Mouse (Mus musculus): ENCODE data around the gene Sap30bp. TPM values are rescaled to one million over a fixed set of nuclear protein-coding genes. Genes with fewer than 3 reads are reported as not detected.
A peak's percentile ranks its signal among the peaks of the same experiment; 100 is the strongest.

Gene Sap30bp
- total and polyA plus RNA-seq, 3 experiments, result 72.2 to 275 (median 167) TPM

DNA sequence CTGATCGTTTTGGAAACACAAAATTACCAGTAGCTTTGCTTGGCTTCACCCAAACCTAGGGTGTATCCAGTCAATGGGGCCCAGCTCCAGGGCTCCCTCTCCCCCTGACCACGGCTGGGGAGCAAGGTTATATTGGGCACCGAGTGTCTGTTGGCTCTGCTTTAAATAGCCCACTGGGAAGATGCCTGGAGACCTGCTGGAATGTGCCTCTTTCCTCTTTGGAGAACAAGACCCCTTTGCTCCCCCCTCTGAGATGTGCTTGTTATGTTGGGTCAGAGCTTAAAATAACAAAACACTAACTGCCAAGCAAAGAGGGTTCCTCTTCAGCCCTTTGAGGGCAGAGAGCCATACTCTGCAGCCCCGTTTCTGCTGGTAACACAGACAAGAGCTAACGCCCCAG, 30.9 kb upstream of the Sap30bp start:
- in situ Hi-C loops (cut with MboI; ENCODE audit: low pct_ligation_motif_present, low pct_unique_long_range_greater_than_20kb, low sequenced_read_pairs), result no loop called here
- Histone ChIP-seq H3K27me3 (replicated peaks) (no peaks in the 10 kb centered on the region), H3K4me1 (ENCODE audit: control insufficient read depth in 1 of 2, insufficient read depth in 2 of 2) (peaks cover 31 to 97% of the 10 kb centered on the region in 2 experiments), H3K9ac (ENCODE audit: insufficient read depth, low read depth) (no peak overlapping the region), H3K9me3 (replicated peaks; ENCODE audit: low read length) (no peaks in the 10 kb centered on the region), H3K36me3 (replicated peaks in 1 of 2; ENCODE audit: control insufficient read depth in 1 of 2, insufficient read depth in 1 of 2, low read length in 1 of 2) (peaks cover 5 to 67% of the 10 kb centered on the region in 2 experiments), H3K4me2 (ENCODE audit: insufficient read depth, low read depth, poor library complexity, severe bottlenecking) (no peak overlapping the region), H3K27ac (ENCODE audit: insufficient read depth, low read depth) (no peak overlapping the region), H3K79me2 (replicated peaks; ENCODE audit: control insufficient read depth, extremely low read depth, insufficient read depth, poor library complexity, severe bottlenecking) (no peaks in the 10 kb centered on the region), H3K4me3 (replicated peaks in 1 of 3; ENCODE audit: low read depth in 2 of 3, low read length in 2 of 3, poor library complexity in 1 of 3) (no peak overlapping the region)
- no peak for TF ChIP-seq MAFK (IDR thresholded peaks at IDR 0.05; ENCODE audit: insufficient replicate concordance, low read length)
- TF ChIP-seq EP300 (IDR thresholded peaks at IDR 0.05; ENCODE audit: low read length), result no peak
- no peak for TF ChIP-seq TCF12 (IDR thresholded peaks at IDR 0.05; ENCODE audit: low read depth, low read length)
- TF ChIP-seq POLR2AphosphoS2 (IDR thresholded peaks at IDR 0.05; ENCODE audit: low read depth, low read length), result no peak
- no peak for TF ChIP-seq E2F4 (IDR thresholded peaks at IDR 0.05; ENCODE audit: insufficient replicate concordance, low read depth, low read length)
- no peak for TF ChIP-seq PAX5 (IDR thresholded peaks at IDR 0.05; ENCODE audit: low read length)
- TF ChIP-seq RAD21 (IDR thresholded peaks at IDR 0.05; ENCODE audit: low read depth, low read length), result no peak
- TF ChIP-seq ETS1 (conservative IDR thresholded peaks at IDR 0.05; ENCODE audit: low read depth, low read length), result no peak
- no peak for TF ChIP-seq RCOR1 (conservative IDR thresholded peaks at IDR 0.05; ENCODE audit: low read depth, low read length)
- TF ChIP-seq USF2 (conservative IDR thresholded peaks at IDR 0.05; ENCODE audit: low read depth, low read length), result no peak
- TF ChIP-seq ZKSCAN1 (IDR thresholded peaks at IDR 0.05; ENCODE audit: borderline replicate concordance, low read depth, low read length), result no peak
- TF ChIP-seq CHD2 (IDR thresholded peaks at IDR 0.05; ENCODE audit: low read length), result no peak
- TF ChIP-seq CHD1 (IDR thresholded peaks at IDR 0.05; ENCODE audit: low read depth, low read length), result no peak
- no peak for TF ChIP-seq UBTF (IDR thresholded peaks at IDR 0.05; ENCODE audit: low read depth, low read length)
- DNase-seq (ENCODE audit: extremely low read depth), result no peak
- dilution Hi-C loops (cut with MboI; ENCODE audit: extremely low pct_ligation_motif_present, extremely low pct_unique_long_range_greater_than_20kb, low sequenced_read_pairs), result no loop called here

DNA sequence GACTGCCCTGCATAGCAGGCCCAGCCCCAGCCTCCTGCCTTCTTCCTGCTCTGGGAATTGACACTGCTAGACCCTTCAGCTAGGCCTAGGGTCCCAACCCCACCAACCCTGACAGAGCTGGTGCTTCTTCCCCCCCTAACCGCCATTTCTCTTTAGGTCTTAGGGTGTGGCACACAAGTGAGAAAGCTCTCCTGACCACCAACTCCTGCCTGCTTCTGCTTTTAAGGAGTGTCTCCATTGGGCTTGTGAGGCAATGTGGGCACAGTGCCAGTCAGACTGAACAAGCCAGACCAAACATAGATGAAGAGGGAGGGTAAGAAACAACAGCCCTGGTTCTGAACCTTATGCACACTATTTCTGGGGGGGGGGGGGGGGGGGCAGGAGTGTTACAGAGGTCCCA, 30.3 kb upstream of the Sap30bp start:
- no peak overlapping the region for H3K4me2 ChIP-seq (ENCODE audit: insufficient read depth, low read depth, poor library complexity, severe bottlenecking)
- dilution Hi-C loops (cut with MboI; ENCODE audit: extremely low pct_ligation_motif_present, extremely low pct_unique_long_range_greater_than_20kb, low sequenced_read_pairs), result no loop called here
- peak; percentile 29 for DNase-seq (ENCODE audit: extremely low read depth)

More for the DNA sequence above, 30.3 kb upstream of the Sap30bp start:
- H3K36me3 ChIP-seq (replicated peaks in 1 of 2; ENCODE audit: control insufficient read depth in 1 of 2, insufficient read depth in 1 of 2, low read length in 1 of 2), result peaks cover 0 to 65% of the 10 kb centered on the region in 2 experiments
- no peak overlapping the region for H3K4me3 ChIP-seq (replicated peaks in 1 of 3; ENCODE audit: low read depth in 2 of 3, low read length in 2 of 3, poor library complexity in 1 of 3)
- H3K4me1 ChIP-seq (ENCODE audit: control insufficient read depth in 1 of 2, insufficient read depth in 2 of 2), result peaks cover 31 to 93% of the 10 kb centered on the region in 2 experiments
- H3K79me2 ChIP-seq (replicated peaks; ENCODE audit: control insufficient read depth, extremely low read depth, insufficient read depth, poor library complexity, severe bottlenecking), result no peaks in the 10 kb centered on the region
- H3K27me3 ChIP-seq (replicated peaks), result no peaks in the 10 kb centered on the region
- no peak overlapping the region for H3K9ac ChIP-seq (ENCODE audit: insufficient read depth, low read depth)
- in situ Hi-C loops (cut with MboI; ENCODE audit: low pct_ligation_motif_present, low pct_unique_long_range_greater_than_20kb, low sequenced_read_pairs), result no loop called here
- no peak overlapping the region for H3K27ac ChIP-seq (ENCODE audit: insufficient read depth, low read depth)
- H3K9me3 ChIP-seq (replicated peaks; ENCODE audit: low read length), result no peaks in the 10 kb centered on the region
- no peak for TF ChIP-seq BHLHE40 (IDR thresholded peaks at IDR 0.05; ENCODE audit: low read depth, low read length)
- TF ChIP-seq IRF4 (IDR thresholded peaks at IDR 0.05; ENCODE audit: low read depth, low read length), result no peak
- TF ChIP-seq USF2 (conservative IDR thresholded peaks at IDR 0.05; ENCODE audit: low read depth, low read length), result no peak
- no peak for TF ChIP-seq UBTF (IDR thresholded peaks at IDR 0.05; ENCODE audit: low read depth, low read length)
- TF ChIP-seq TCF12 (IDR thresholded peaks at IDR 0.05; ENCODE audit: low read depth, low read length), result no peak
- TF ChIP-seq MAX (IDR thresholded peaks at IDR 0.05; ENCODE audit: low read length), result no peak
- TF ChIP-seq POLR2AphosphoS2 (IDR thresholded peaks at IDR 0.05; ENCODE audit: low read depth, low read length), result no peak
- no peak for TF ChIP-seq MAFK (IDR thresholded peaks at IDR 0.05; ENCODE audit: insufficient replicate concordance, low read length)
- TF ChIP-seq RCOR1 (conservative IDR thresholded peaks at IDR 0.05; ENCODE audit: low read depth, low read length), result no peak
- TF ChIP-seq USF1 (IDR thresholded peaks at IDR 0.05; ENCODE audit: low read depth, low read length), result no peak
